Comparison of ENCODE assay signal across 26 mouse cellular contexts in genomic region chr3:122590804-122591203, GRCm38 (mm10). TPM values are rescaled to one million over a fixed set of nuclear protein-coding genes. Genes with fewer than 3 reads are reported as not detected.
A peak's percentile ranks its signal among the peaks of the same experiment; 100 is the strongest.
DNase-seq lines count a peak whose midpoint lies in the region; ATAC-seq and TF ChIP-seq lines count a peak whose summit lies in the region.
"Had no signal": no experiment of that assay in that cellular context is flagged by ENCODE, and none has a peak within 500 bp of the region (broad histone marks: within the 10 kb centered on the region; RNA-seq: fewer than 3 reads in every experiment).

No protein-coding gene starts in this region.

- no peak for TF ChIP-seq EP300 in liver, postnatal 0 days (IDR thresholded peaks at IDR 0.05; ENCODE audit: low read depth)
- no peak for TF ChIP-seq EP300 in stomach, postnatal 0 days (optimal IDR thresholded peaks at IDR 0.05)

- TF ChIP-seq CTCF in liver, postnatal 0 days (IDR thresholded peaks at IDR 0.05; ENCODE audit: low read depth): no peak
- no peak for TF ChIP-seq CTCF in stomach, postnatal 0 days (IDR thresholded peaks at IDR 0.05; ENCODE audit: low read depth)

- H3K4me2 ChIP-seq in heart, embryonic 15.5 days: no peak overlapping the region
- no peak overlapping the region for H3K4me2 ChIP-seq in heart, embryonic 11.5 days
- no peak overlapping the region for H3K4me2 ChIP-seq in liver, postnatal 0 days (ENCODE audit: low read depth, low read length)
- no peak overlapping the region for H3K4me2 ChIP-seq in intestine, embryonic 16.5 days (ENCODE audit: low read depth, low read length)
- H3K4me2 ChIP-seq in stomach, postnatal 0 days (replicated peaks; ENCODE audit: low read depth): no peak overlapping the region
- H3K4me2 ChIP-seq: embryonic facial prominence, embryonic 12.5 days; hindbrain, embryonic 12.5 days; limb, embryonic 13.5 days; liver, embryonic 15.5 days; midbrain, embryonic 12.5 days had no signal

- H3K4me1 ChIP-seq in heart, embryonic 15.5 days (replicated peaks): peaks cover 10% of the 10 kb centered on the region
- peaks cover 12% of the 10 kb centered on the region; the same call in 1 of the 2 replicates for H3K4me1 ChIP-seq in heart, embryonic 11.5 days (ENCODE audit: control insufficient read depth, insufficient read depth, low read length)
- H3K4me1 ChIP-seq in liver, postnatal 0 days (ENCODE audit: insufficient read depth): peaks cover 14% of the 10 kb centered on the region
- H3K4me1 ChIP-seq in intestine, embryonic 16.5 days (ENCODE audit: control insufficient read depth, insufficient read depth, low read length): peaks cover 11% of the 10 kb centered on the region; the same call in 1 of the 2 replicates
- no peaks in the 10 kb centered on the region for H3K4me1 ChIP-seq in stomach, postnatal 0 days (replicated peaks; ENCODE audit: control insufficient read depth, insufficient read depth)
- H3K4me1 ChIP-seq: hindbrain, embryonic 12.5 days had no signal

- H3K9ac ChIP-seq in heart, embryonic 15.5 days: no peak overlapping the region
- H3K9ac ChIP-seq in heart, embryonic 11.5 days (ENCODE audit: low read depth, low read length): no peak overlapping the region
- H3K9ac ChIP-seq in liver, postnatal 0 days (replicated peaks): no peak overlapping the region
- no peak overlapping the region for H3K9ac ChIP-seq in intestine, embryonic 16.5 days (ENCODE audit: low read depth, low read length)
- no peak overlapping the region for H3K9ac ChIP-seq in stomach, postnatal 0 days (ENCODE audit: low read length)
- H3K9ac ChIP-seq: embryonic facial prominence, embryonic 12.5 days; hindbrain, embryonic 12.5 days; limb, embryonic 13.5 days; liver, embryonic 15.5 days; midbrain, embryonic 12.5 days had no signal

- no peak for DNase-seq in liver, postnatal 0 days
- DNase-seq in liver: no peak
- DNase-seq in stomach, postnatal 0 days (ENCODE audit: low spot score): no peak
- no peak for DNase-seq in adrenal gland, adult 2 months
- DNase-seq: adrenal gland, adult 8-10 months; B cell, adult 2 months; cerebellum, adult 2 months; cerebellum, postnatal 25 days; gastrocnemius, postnatal 25 days; heart, adult 18-20 months; kidney, adult 9 months; kidney, postnatal 4 days; layer of hippocampus, adult 9-11 months; thymus, postnatal 14 days had no signal

- WGBS in heart, embryonic 15.5 days: 81% methylated on average over 5 of the region's 5 CpGs
- 76% methylated on average over 5 of the region's 5 CpGs for WGBS in heart, embryonic 11.5 days (ENCODE audit: insufficient replicate concordance)
- WGBS in liver, postnatal 0 days (ENCODE audit: insufficient replicate concordance): 69% methylated on average over 5 of the region's 5 CpGs
- WGBS in intestine, embryonic 16.5 days: 75% methylated on average over 5 of the region's 5 CpGs
- 80% methylated on average over 5 of the region's 5 CpGs for WGBS in stomach, postnatal 0 days

- H3K36me3 ChIP-seq in heart, embryonic 15.5 days: peaks cover 8% of the 10 kb centered on the region; the same call in 1 of the 2 replicates
- peaks cover 6% of the 10 kb centered on the region; the same call in 1 of the 2 replicates for H3K36me3 ChIP-seq in heart, embryonic 11.5 days (ENCODE audit: control insufficient read depth, insufficient read depth, low read length)
- H3K36me3 ChIP-seq in liver, postnatal 0 days (replicated peaks; ENCODE audit: insufficient read depth, low read length): no peaks in the 10 kb centered on the region
- H3K36me3 ChIP-seq in intestine, embryonic 16.5 days (ENCODE audit: control insufficient read depth, insufficient read depth, low read length): no peaks in the 10 kb centered on the region
- H3K36me3 ChIP-seq in stomach, postnatal 0 days (ENCODE audit: control insufficient read depth, insufficient read depth, low read length): no peaks in the 10 kb centered on the region
- H3K36me3 ChIP-seq: G1E; liver, embryonic 15.5 days had no signal

- H3K27ac ChIP-seq in heart, embryonic 15.5 days: peak overlapping the region; percentile 46
- no peak overlapping the region for H3K27ac ChIP-seq in heart, embryonic 11.5 days (ENCODE audit: low read depth, low read length)
- 0 out of 2 replicates have a peak overlapping the region, but pooled peaks have one; percentile 24 for H3K27ac ChIP-seq in liver, postnatal 0 days (ENCODE audit: low read depth)
- peak overlapping the region; percentile 40 for H3K27ac ChIP-seq in intestine, embryonic 16.5 days (ENCODE audit: low read length)
- H3K27ac ChIP-seq in stomach, postnatal 0 days (replicated peaks): peak overlapping the region; percentile 24; the same call in 1 of the 2 replicates
- H3K27ac ChIP-seq: embryonic facial prominence, embryonic 12.5 days; hindbrain, embryonic 12.5 days; limb, embryonic 13.5 days; liver, embryonic 15.5 days; midbrain, embryonic 12.5 days had no signal

- no peak overlapping the region for H3K4me3 ChIP-seq in heart, embryonic 15.5 days
- no peak overlapping the region for H3K4me3 ChIP-seq in heart, embryonic 11.5 days (ENCODE audit: low read depth, low read length)
- no peak overlapping the region for H3K4me3 ChIP-seq in liver, postnatal 0 days (ENCODE audit: low read depth, low read length)
- no peak overlapping the region for H3K4me3 ChIP-seq in intestine, embryonic 16.5 days (ENCODE audit: low read length)
- H3K4me3 ChIP-seq in stomach, postnatal 0 days (ENCODE audit: low read depth, low read length): no peak overlapping the region
- H3K4me3 ChIP-seq: embryonic facial prominence, embryonic 12.5 days; hindbrain, embryonic 12.5 days; limb, embryonic 13.5 days; liver, embryonic 15.5 days; midbrain, embryonic 12.5 days had no signal

- H3K27me3 ChIP-seq in heart, embryonic 15.5 days: no peaks in the 10 kb centered on the region
- no peaks in the 10 kb centered on the region for H3K27me3 ChIP-seq in heart, embryonic 11.5 days (ENCODE audit: control insufficient read depth, insufficient read depth, low read length)
- no peaks in the 10 kb centered on the region for H3K27me3 ChIP-seq in liver, postnatal 0 days (ENCODE audit: insufficient read depth, low read length)
- no peaks in the 10 kb centered on the region for H3K27me3 ChIP-seq in intestine, embryonic 16.5 days (replicated peaks; ENCODE audit: control insufficient read depth, insufficient read depth, low read length)
- H3K27me3 ChIP-seq in stomach, postnatal 0 days (ENCODE audit: control insufficient read depth, insufficient read depth, low read length): no peaks in the 10 kb centered on the region
- H3K27me3 ChIP-seq: CH12.LX; embryonic facial prominence, embryonic 12.5 days; hindbrain, embryonic 12.5 days; limb, embryonic 13.5 days; liver, embryonic 15.5 days; midbrain, embryonic 12.5 days; Patski had no signal

- no peak for ATAC-seq in heart, embryonic 15.5 days (replicated peaks; ENCODE audit: insufficient number of reproducible peaks, insufficient read depth, low FRiP score, low read depth)
- ATAC-seq in heart, embryonic 11.5 days (replicated peaks; ENCODE audit: insufficient number of reproducible peaks, low FRiP score, low TSS enrichment): no peak
- no peak for ATAC-seq in liver, postnatal 0 days
- peak; percentile 75 for ATAC-seq in intestine, embryonic 16.5 days
- ATAC-seq in stomach, postnatal 0 days (ENCODE audit: low FRiP score, low TSS enrichment): no peak
- ATAC-seq: lung, postnatal 0 days; Patski had no signal

- no peaks in the 10 kb centered on the region for H3K9me3 ChIP-seq in heart, embryonic 15.5 days (replicated peaks)
- H3K9me3 ChIP-seq in heart, embryonic 11.5 days (replicated peaks; ENCODE audit: control insufficient read depth, low read length): no peaks in the 10 kb centered on the region
- H3K9me3 ChIP-seq in liver, postnatal 0 days (ENCODE audit: low read length): no peaks in the 10 kb centered on the region
- no peaks in the 10 kb centered on the region for H3K9me3 ChIP-seq in intestine, embryonic 16.5 days (ENCODE audit: control insufficient read depth, low read length)
- H3K9me3 ChIP-seq in stomach, postnatal 0 days (ENCODE audit: control insufficient read depth, low read length): no peaks in the 10 kb centered on the region
- H3K9me3 ChIP-seq: embryonic facial prominence, embryonic 12.5 days; G1E; hindbrain, embryonic 12.5 days; limb, embryonic 13.5 days; liver, embryonic 15.5 days; midbrain, embryonic 12.5 days had no signal

RNA-seq across cellular contexts. Expression of gene Fnbp1l, which starts 28.7 kb away (rescaled TPM):
- polyA plus RNA-seq in heart, embryonic 15.5 days (2015; fragmentation: Nextera tagmentation; extraction: Ambion mirVana): 24.1 and 25.5 TPM in 2 replicates
- 26.6 and 35.1 TPM in 2 replicates for polyA plus RNA-seq in heart, embryonic 11.5 days (2014; fragmentation: Nextera tagmentation; extraction: Ambion mirVana)
- polyA plus RNA-seq in liver, postnatal 0 days (2015; fragmentation: Nextera tagmentation; extraction: Ambion mirVana): 4.0 and 4.4 TPM in 2 replicates
- polyA plus RNA-seq in intestine, embryonic 16.5 days (2015; fragmentation: Nextera tagmentation; extraction: Ambion mirVana): 26.3 and 29.6 TPM in 2 replicates
- 20.0 and 20.8 TPM in 2 replicates for polyA plus RNA-seq in stomach, postnatal 0 days (2015; fragmentation: Nextera tagmentation; extraction: Ambion mirVana)
- 10 to 100 TPM; 16.3 to 22.0 TPM for total RNA-seq in adrenal gland, adult 2 months (2021)
- polyA plus RNA-seq in adrenal gland, adult 2 months (2012; rRNA removed): 1.4 TPM in 2 replicates
- polyA plus RNA-seq: G1E had no signal
